Mouse (Mus musculus): Measurements from ENCODE around the gene Itpr3.

Itpr3 gene

GRCm38 (mm10) chr17:27038335-27039050 lies 18.6 kb upstream of the Itpr3 start:
- no peak for DNase-seq (ENCODE audit: low read depth, low spot score)

GRCm38 (mm10) chr17:27039432-27040102 lies 17.5 kb upstream of the Itpr3 start:
- no peak for DNase-seq (ENCODE audit: low read depth, low spot score)

DNA sequence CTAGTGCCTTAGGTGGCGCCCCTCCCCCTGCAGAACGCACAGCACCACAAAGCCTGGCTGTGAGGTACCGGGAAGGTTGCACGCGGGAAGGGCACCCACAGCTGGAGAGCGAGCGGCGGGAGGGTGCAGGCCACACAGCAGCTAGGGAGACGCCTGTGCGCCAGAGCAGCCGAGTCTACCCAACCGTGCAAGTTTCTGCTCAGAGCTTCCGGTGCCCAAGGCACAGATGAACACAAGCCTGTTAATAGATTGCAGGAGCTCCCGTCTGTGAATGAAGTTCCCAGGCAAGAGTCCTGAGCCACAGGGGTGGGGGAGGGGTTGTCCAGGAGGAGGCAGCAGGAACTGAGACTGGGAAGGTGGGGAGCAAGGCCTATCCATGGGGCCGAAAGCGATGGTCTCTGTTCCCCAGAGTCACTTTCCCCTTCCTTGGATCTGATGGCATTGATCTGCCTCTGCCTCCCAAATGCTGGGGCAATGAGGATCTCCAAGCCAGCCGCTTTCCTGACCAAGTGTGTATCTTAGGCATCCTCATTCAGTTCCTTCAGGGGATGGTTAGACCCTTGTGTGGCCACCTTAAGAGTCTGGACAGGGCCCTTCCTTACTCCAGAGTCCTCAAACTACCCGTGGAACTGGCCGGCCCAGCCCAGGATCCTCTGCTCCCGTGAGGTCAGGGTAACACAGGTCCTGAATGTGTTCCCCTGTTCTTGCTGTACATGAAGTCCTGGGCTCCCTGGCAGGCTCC lies 16.6 kb upstream of the Itpr3 start:
- no peak for DNase-seq (ENCODE audit: low read depth, low spot score)

DNA sequence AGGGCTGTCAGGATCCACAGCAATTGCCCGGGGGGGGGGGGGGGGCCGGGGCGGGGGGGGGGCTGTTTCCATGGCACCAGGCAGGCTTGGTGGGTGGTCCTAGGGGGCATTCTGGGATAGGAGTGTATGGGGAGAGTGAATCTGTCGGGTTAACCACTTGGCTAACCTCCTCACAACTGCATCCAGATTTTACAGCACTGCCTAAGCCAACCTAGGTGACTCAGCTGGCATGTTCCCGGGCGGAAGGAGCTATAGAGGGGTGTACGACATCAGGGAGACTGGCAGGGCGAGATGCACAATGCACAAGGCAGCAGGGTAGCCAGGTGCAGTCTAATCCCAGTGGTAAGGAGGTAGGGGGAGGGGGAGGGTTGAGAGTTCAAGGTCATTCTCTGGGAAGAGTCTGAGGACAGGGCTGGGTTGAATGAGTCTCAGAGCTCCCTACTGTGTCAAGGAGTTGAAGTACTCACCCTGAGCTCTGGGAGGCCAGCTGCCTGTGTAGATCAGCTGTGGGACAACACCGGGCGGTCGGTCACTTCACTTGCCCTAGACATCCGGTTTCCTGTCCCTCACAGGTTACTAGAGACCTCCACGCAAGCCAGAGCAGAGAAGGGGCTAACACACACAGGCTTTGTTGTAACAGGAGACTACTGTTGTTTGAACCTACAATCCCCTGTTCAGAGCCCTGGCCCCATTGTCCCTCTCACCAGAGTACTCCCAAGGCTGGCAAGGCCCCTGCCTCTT lies 15.9 kb upstream of the Itpr3 start:
- DNase-seq (ENCODE audit: low read depth, low spot score), result no peak

DNA sequence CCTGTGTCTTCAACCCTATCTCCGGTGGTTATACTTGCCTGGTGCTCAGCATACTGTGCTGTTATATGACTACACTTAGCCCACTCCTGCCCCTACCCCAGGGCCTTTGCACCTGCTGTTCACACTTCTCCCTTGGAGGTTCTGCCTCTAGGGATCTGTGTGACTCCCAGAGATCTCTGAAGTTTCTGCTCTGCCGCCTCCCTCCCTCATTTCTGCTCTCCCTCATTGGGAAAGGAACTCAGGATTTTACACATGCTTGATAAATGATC lies 15.4 kb upstream of the Itpr3 start:
- DNase-seq (ENCODE audit: low read depth, low spot score), result no peak

- no peak for DNase-seq (ENCODE audit: low read depth, low spot score)
Measured at GRCm38 (mm10) chr17:27042840-27043239, 14.3 kb upstream of the Itpr3 start.

- no peak for DNase-seq (ENCODE audit: low read depth, low spot score)
Measured at GRCm38 (mm10) chr17:27045164-27045563, 11.9 kb upstream of the Itpr3 start.

GRCm38 (mm10) chr17:27047762-27048444 lies 9.2 kb upstream of the Itpr3 start:
- no peak for DNase-seq (ENCODE audit: low read depth, low spot score)

- DNase-seq (ENCODE audit: low read depth, low spot score), result no peak
Measured at GRCm38 (mm10) chr17:27048445-27049239, 8.5 kb upstream of the Itpr3 start.

DNA sequence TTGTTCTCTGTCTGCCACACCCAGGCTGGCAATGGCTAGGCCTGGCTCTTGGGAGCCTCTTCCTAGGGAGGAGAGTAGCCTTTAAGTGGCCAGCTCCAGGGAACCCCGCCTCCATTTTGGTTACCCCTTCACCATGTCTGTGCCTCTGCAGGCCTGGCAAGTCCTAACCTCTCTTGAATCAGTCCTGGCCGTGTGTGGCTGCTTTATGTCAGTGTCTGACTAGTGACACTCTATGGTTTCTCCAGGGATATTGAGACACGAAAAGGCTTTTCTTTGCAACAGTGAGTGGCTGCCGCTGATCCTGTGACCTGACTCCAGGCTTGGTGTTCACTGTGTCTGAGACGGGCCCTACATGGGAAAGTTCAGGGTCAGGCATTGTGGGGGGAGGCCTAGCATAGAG lies 6.3 kb upstream of the Itpr3 start:
- no peak for DNase-seq (ENCODE audit: low read depth, low spot score)

GRCm38 (mm10) chr17:27051514-27051913 lies 5.6 kb upstream of the Itpr3 start:
- no peak for DNase-seq (ENCODE audit: low read depth, low spot score)

DNA sequence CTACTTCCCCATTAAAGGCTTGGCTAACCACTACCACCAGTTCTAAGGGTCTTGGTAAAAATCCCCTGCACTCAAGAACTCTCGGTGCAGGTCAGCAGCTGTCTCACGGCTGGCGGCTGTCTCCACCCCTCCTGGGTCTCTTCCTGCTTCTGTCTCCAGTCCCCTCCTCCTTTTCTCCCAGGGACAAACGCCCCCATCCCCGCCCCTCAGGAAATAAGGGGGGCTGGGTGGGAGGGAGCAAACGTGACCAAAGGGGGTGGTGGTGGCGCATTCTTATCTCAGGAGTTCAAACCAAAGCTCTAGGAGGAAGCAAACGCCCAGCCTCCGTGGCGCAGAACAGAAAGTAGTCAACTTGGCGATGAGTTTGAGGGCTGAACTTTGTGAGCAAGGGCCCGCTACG lies 934 bp upstream of the Itpr3 start:
- no peak for DNase-seq (ENCODE audit: low read depth, low spot score)

- DNase-seq (ENCODE audit: low read depth, low spot score), result no peak
Measured at GRCm38 (mm10) chr17:27057517-27058055, 482 bp downstream of the Itpr3 start.

DNA sequence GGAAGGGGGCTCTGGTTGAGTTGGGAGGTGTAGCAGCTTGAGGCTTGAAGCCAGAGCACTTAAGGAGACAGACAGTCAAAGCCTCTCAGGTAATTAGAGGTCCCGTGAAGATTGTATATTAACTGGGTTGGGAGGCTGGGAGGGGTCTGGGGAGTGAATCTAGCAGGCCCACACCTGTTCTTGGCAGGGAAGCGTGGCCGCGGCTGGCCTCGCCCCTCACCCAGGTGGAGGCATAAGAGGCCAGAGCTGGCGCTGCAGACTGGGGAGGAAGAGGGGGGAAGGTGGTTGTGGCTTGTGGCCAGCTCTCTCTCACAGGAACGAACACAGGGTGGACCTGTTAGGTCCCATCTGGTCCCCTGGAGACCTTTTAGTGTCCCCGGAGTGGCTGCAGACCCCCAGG lies 3.6 kb downstream of the Itpr3 start:
- DNase-seq (ENCODE audit: low read depth, low spot score), result no peak

DNA sequence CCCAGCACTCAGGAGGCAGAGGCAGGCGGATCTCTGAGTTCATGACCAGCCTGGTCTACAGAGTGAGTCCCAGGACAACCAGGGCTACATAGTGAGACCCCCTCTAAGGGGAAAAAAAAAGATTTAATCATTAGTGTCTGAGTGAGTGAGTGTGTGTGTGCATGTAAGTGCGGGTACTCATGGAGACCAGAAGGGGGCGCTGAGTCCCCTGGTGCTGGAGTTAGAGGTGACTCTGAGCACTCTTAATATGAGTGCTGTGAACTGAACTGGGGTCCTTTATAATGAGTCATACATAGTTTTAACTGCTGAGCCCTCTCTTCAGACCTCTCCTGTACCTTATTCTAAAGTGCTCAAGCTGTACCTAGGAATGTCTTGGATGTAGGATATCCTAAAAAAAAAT lies 4.6 kb downstream of the Itpr3 start:
- DNase-seq (ENCODE audit: low read depth, low spot score), result no peak

DNA sequence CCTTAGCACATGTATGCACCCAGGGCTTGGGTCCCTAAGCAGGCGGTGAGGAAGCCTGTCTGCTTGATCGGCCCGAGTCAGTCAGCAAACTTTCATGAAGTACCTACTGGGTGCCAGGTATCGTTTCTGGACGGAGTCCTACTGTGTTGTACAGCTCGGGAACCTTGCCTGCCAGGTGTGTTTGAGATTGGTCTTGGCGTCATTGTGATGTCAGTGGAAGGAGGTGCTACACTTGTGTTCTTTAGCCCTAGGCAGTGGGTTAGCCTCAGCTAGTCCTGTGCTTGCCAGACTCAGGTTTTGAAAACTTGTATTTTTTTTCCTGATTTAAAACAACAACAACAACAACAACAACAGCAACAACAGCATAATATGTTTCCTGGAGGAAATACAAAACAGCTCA lies 5.6 kb downstream of the Itpr3 start:
- DNase-seq (ENCODE audit: low read depth, low spot score), result no peak

- DNase-seq (ENCODE audit: low read depth, low spot score), result no peak
Measured at GRCm38 (mm10) chr17:27063717-27064116, 6.6 kb downstream of the Itpr3 start.

- DNase-seq (ENCODE audit: low read depth, low spot score), result no peak
Measured at GRCm38 (mm10) chr17:27064195-27064594, 7.1 kb downstream of the Itpr3 start.

DNA sequence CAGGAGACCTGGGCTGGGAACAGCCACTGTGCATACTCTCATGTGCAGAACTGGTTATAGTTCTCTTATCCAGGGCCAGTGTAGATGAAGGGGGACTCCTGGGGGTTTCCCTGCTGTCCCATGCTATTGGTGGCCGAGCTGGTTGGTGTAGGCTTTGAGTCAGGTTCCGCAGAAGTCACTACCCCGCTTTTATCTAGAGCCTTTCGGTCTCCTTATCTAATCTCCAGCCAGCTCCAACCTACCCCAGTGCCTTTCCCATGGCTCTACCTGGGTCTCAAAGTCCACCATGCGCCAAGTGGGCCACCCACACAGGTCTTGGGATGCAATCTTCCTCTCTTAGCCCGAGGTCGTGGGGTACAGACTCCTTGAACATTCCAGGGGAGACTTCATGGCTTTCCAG lies 9.0 kb downstream of the Itpr3 start:
- DNase-seq (ENCODE audit: low read depth, low spot score), result no peak

GRCm38 (mm10) chr17:27069071-27069470 lies 12.0 kb downstream of the Itpr3 start:
- DNase-seq (ENCODE audit: low read depth, low spot score), result no peak

GRCm38 (mm10) chr17:27070913-27071312 lies 13.8 kb downstream of the Itpr3 start:
- no peak for DNase-seq (ENCODE audit: low read depth, low spot score)

All from embryo, embryonic 11.5 days (tissue).